Mouse (Mus musculus) heart, postnatal 0 days (tissue): ENCODE measurements around the gene Srbd1. TPM values are rescaled to one million over a fixed set of nuclear protein-coding genes. Genes with fewer than 3 reads are reported as not detected.
A peak's percentile ranks its signal among the peaks of the same experiment; 100 is the strongest.

Experiments
- ATAC-seq: fragments of 200-750 bp; cut with Nextera tagmentation; 2 replicates; pipeline ENCODE4 v1.8.0; 2017; ENCODE audit warnings: low read depth, moderate number of reproducible peaks, moderate library complexity; ENCODE audit not compliant: insufficient read depth
- DNase-seq: peaks from one replicate; pipeline ENCODE4 v3.0.0-alpha.2; 2016; ENCODE audit warnings: low spot score
- H3K27ac ChIP-seq: fragments of 300-500 bp; sonication (generic); 2 replicates; pipeline ENCODE4 v1.5.1; 2014; ENCODE audit warnings: low read depth, mild to moderate bottlenecking
- H3K27me3 ChIP-seq: fragments of 300-500 bp; sonication (generic); 2 replicates; pipeline ENCODE4 v1.6.1; 2014; ENCODE audit warnings: low read length, mixed read lengths; ENCODE audit not compliant: control insufficient read depth, insufficient read depth
- H3K36me3 ChIP-seq: fragments of 300-500 bp; sonication (generic); replicated peaks from 2 replicates; pipeline ENCODE4 v1.6.1; 2014; ENCODE audit warnings: low read length, mixed read lengths; ENCODE audit not compliant: control insufficient read depth, insufficient read depth
- H3K4me1 ChIP-seq: fragments of 300-500 bp; sonication (generic); 2 replicates; pipeline ENCODE4 v1.6.1; 2014; ENCODE audit warnings: antibody characterized with exemption; ENCODE audit not compliant: control insufficient read depth, insufficient read depth
- H3K4me2 ChIP-seq: fragments of 300-500 bp; sonication (generic); 2 replicates; pipeline ENCODE4 v1.6.1; 2014; ENCODE audit warnings: low read depth, mild to moderate bottlenecking, low read length, moderate library complexity
- H3K4me3 ChIP-seq: fragments of 300-500 bp; sonication (generic); 2 replicates; pipeline ENCODE4 v1.5.1; 2014; ENCODE audit warnings: low read depth, low read length
- H3K9ac ChIP-seq: fragments of 300-500 bp; sonication (generic); replicated peaks from 2 replicates; pipeline ENCODE4 v1.6.1; 2014; ENCODE audit warnings: low read depth, low read length, mixed read lengths
- H3K9me3 ChIP-seq: fragments of 300-500 bp; sonication (generic); replicated peaks from 2 replicates; pipeline ENCODE4 v1.6.1; 2016; ENCODE audit warnings: low read length; ENCODE audit not compliant: control insufficient read depth
- CTCF ChIP-seq: IDR thresholded peaks from 2 replicates; pipeline ENCODE4 v1.5.1; 2016; ENCODE audit warnings: antibody characterized with exemption, control low read depth, low read depth
- EP300 ChIP-seq: IDR thresholded peaks from 2 replicates; pipeline ENCODE4 v1.6.1; 2016; ENCODE audit warnings: antibody characterized with exemption, low read depth
- WGBS: fragments of 180-500 bp; shearing (Covaris S2); extraction: QIAGEN DNeasy Blood & Tissue Kit; methylation state at CpG from one replicate; pipeline ENCODE4 v1.1.7; 2014; 5-methylcytosine and 5-hydroxymethylcytosine counted together
- polyA plus RNA-seq: library from polyadenylated mRNA; unstranded; fragments of >200 nt; fragmentation: Nextera tagmentation; extraction: Ambion mirVana; gene quantifications from 2 replicates; pipeline ENCODE4 v1.2.1, GENCODE M21; 2015
- total RNA-seq: library from RNA; depleted of rRNA; stranded (reverse); fragments of >200 nt; gene quantifications from 2 replicates; pipeline ENCODE4 v1.2.3, GENCODE M21; 2014; ENCODE audit warnings: low replicate concordance

Gene Srbd1
- total and polyA plus RNA-seq, 2 experiments from 2014 or later = 3.7 to 5.4 TPM

DNA sequence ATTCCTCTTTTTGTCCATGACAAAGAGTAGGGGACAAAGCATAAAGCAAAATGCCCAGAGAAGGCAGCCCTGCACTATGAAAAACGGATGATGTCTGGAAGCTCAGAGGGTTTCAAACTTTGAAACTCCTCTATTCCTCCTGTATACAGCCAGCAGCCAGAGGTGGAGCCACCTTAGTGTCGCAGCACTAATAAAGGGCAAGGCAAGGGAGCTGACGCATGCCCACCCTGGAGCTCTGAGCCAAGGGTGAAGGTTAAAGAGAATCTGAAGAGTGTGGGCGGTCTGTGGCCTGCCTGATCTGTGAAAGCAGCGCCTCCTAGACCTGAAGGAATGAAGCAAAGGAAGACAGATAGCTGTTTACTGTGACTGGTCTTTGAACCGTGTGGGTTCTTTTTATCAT, 10.5 kb downstream of the Srbd1 start:
- peaks cover 46% of the 10 kb centered on the region for H3K36me3 ChIP-seq
- no peaks in the 10 kb centered on the region for H3K27me3 ChIP-seq
- no peaks in the 10 kb centered on the region for H3K4me1 ChIP-seq
- 71% methylated on average over 6 of the region's 6 CpGs for WGBS
- H3K9ac ChIP-seq = no peak overlapping the region
- no peak for DNase-seq
- H3K4me3 ChIP-seq = no peak overlapping the region
- no peak overlapping the region for H3K4me2 ChIP-seq
- H3K9me3 ChIP-seq = no peaks in the 10 kb centered on the region
- no peak overlapping the region for H3K27ac ChIP-seq
- no peak for TF ChIP-seq CTCF
- TF ChIP-seq EP300 = no peak
- no peak for ATAC-seq

DNA sequence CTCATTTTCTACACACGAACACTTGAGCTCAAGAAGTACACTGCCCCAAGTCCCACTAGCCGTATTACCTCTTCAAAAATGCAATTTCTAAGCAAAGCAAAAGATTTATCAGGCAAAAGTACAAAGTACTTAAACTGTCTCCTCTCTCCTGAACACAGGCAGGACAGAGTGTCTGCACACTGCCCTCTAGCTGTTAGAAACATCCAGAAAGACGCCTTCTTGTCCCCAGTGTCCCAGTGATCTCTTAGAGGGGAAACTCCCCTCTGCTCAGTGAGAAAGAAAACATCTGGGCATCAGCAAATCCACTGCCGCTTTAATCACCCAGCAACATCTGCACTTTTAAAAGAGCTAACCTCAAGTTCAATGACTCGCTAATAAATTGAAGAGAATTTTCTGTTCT, 12.4 kb downstream of the Srbd1 start:
- WGBS = 67% methylated on average over 5 of the region's 5 CpGs
- Histone ChIP-seq H3K36me3 (peaks cover 31% of the 10 kb centered on the region), H3K4me3 (no peak overlapping the region), H3K9ac (no peak overlapping the region), H3K4me2 (no peak overlapping the region), H3K9me3 (no peaks in the 10 kb centered on the region), H3K27me3 (no peaks in the 10 kb centered on the region), H3K27ac (no peak overlapping the region), H3K4me1 (no peaks in the 10 kb centered on the region)
- TF ChIP-seq CTCF = peak; percentile 49
- TF ChIP-seq EP300 = no peak
- DNase-seq = no peak
- no peak for ATAC-seq

GRCm38 (mm10) chr17:86128198-86128597, 16.8 kb downstream of the Srbd1 start:
- H3K4me2 ChIP-seq = no peak overlapping the region

DNA sequence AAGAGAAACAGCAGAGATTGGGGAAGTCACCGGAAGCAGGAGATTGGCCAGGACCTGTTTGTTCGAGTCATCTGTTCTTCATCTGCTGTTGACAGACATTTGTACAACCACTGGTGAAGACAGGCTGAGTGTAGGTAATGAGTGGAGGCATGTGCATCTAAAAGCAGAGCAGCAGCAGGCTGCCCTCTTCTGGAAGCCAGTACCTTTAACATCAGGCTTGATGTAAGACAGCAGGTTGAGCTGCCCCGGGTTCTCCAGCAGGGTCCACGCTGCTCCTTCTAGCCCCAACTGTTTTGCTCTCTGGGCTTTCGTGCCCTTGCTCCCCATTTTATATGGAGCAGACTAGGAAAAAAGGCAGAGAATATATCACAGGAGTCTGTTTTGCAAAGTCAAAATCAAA, 19.1 kb downstream of the Srbd1 start:
- Histone ChIP-seq H3K9me3 (no peaks in the 10 kb centered on the region), H3K27ac (no peak overlapping the region), H3K27me3 (no peaks in the 10 kb centered on the region), H3K36me3 (peaks cover 37% of the 10 kb centered on the region), H3K4me2 (no peak overlapping the region), H3K9ac (no peak overlapping the region), H3K4me1 (no peaks in the 10 kb centered on the region), H3K4me3 (no peak overlapping the region)
- peak; percentile 46 for DNase-seq
- ATAC-seq = peak; percentile 47; the same call in 1 of the 2 replicates
- TF ChIP-seq CTCF (peak; percentile 38), EP300 (no peak)
- 42% methylated on average over 5 of the region's 5 CpGs for WGBS

More at GRCm38 (mm10) chr17:86128198-86128597, 16.8 kb downstream of the Srbd1 start:
- Histone ChIP-seq H3K9me3 (no peaks in the 10 kb centered on the region), H3K27me3 (no peaks in the 10 kb centered on the region), H3K36me3 (peaks cover 24% of the 10 kb centered on the region), H3K27ac (no peak overlapping the region), H3K9ac (no peak overlapping the region), H3K4me3 (no peak overlapping the region), H3K4me1 (no peaks in the 10 kb centered on the region)
- WGBS = 81% methylated on average over 5 of the region's 5 CpGs
- DNase-seq (no peak), ATAC-seq (no peak)
- no peak for TF ChIP-seq EP300
- TF ChIP-seq CTCF = no peak

- DNase-seq (no peak), ATAC-seq (no peak)
- 79% methylated on average over 3 of the region's 3 CpGs for WGBS
- Histone ChIP-seq H3K27me3 (no peaks in the 10 kb centered on the region), H3K9me3 (no peaks in the 10 kb centered on the region), H3K27ac (no peak overlapping the region), H3K9ac (no peak overlapping the region), H3K4me1 (no peaks in the 10 kb centered on the region), H3K4me3 (no peak overlapping the region), H3K36me3 (peaks cover 34% of the 10 kb centered on the region), H3K4me2 (no peak overlapping the region)
- TF ChIP-seq EP300 (no peak), CTCF (no peak)
These were observed 21.8 kb downstream of the Srbd1 start for GRCm38 (mm10) chr17:86123146-86123545.

GRCm38 (mm10) chr17:86096875-86097274, 48.1 kb downstream of the Srbd1 start:
- Histone ChIP-seq H3K9ac (no peak overlapping the region), H3K4me2 (no peak overlapping the region), H3K4me1 (no peaks in the 10 kb centered on the region), H3K27me3 (no peaks in the 10 kb centered on the region), H3K4me3 (no peak overlapping the region), H3K9me3 (no peaks in the 10 kb centered on the region), H3K36me3 (peaks cover 22% of the 10 kb centered on the region; the same call in 1 of the 2 replicates), H3K27ac (no peak overlapping the region)
- WGBS = 62% methylated on average over 2 of the region's 2 CpGs
- DNase-seq (no peak), ATAC-seq (no peak)
- no peak for TF ChIP-seq CTCF
- no peak for TF ChIP-seq EP300
